Mouse (Mus musculus) layer of hippocampus, postnatal 36 days (tissue): Measurements from ENCODE around the gene Gm49336. TPM values are rescaled to one million over a fixed set of nuclear protein-coding genes. Genes with fewer than 3 reads are reported as not detected.

Experiments
- DNase-seq, 2 experiments: peaks; one replicate each; pipeline ENCODE4 v3.0.0; 2022
- total RNA-seq, 2 experiments: library from RNA; stranded (reverse); gene quantifications; 2 replicates each; pipeline ENCODE4 v1.2.3; 2021

Gm49336 gene
- 10 to 100 TPM; 70.5 to 75.3 TPM for total RNA-seq

DNA sequence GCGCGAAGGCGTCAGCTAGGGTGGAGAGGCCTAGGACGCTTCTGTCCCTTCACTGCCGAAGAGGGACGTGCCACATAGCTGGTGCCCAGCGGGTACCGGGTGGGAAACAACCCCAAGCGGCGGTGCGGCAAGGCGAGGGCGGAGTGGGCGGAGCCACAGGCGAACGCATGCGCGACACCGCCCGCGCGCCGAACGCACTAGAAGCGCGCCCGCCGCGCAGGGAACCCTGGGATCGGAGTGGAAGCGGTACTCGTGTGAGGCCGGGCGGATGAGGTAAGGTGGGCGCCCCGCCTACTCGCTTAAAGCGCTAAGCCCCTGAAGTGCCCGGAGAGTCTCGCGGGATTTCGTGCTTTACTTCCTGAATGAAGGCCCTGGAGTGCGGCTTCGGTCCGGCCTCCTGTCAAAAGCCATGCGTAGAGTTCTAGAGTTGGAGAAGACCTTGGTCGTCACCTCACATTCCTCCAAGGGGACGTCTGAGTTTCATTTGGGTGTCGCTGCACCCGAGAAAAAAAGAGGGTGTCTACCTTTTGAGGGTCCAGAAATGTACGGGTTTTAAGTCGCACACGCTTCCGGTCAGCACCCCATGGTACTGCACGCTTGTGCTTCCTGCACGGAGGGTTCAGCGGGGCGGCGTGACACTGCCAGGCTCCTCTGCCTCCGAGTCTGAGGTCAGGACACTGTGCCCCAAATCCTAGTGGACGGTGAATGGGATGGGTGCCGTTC, at the start of gene Gm49336, which contains the start of gene Nupl1:
Gm49336 (minus strand) TSS at position 227 of the 723 bp plus-strand sequence.
Nupl1 (minus strand) TSS at position 151 of the 723 bp plus-strand sequence.
- DNase-seq, result peak; percentile 98

- DNase-seq, result no peak
These were observed 49.7 kb upstream of the Gm49336 start for GRCm38 (mm10) chr14:60301024-60301423.

GRCm38 (mm10) chr14:60300224-60300991, 49.1 kb upstream of the Gm49336 start:
- no peak for DNase-seq

- no peak for DNase-seq
These were observed 44.2 kb upstream of the Gm49336 start for GRCm38 (mm10) chr14:60295531-60295930.

DNA sequence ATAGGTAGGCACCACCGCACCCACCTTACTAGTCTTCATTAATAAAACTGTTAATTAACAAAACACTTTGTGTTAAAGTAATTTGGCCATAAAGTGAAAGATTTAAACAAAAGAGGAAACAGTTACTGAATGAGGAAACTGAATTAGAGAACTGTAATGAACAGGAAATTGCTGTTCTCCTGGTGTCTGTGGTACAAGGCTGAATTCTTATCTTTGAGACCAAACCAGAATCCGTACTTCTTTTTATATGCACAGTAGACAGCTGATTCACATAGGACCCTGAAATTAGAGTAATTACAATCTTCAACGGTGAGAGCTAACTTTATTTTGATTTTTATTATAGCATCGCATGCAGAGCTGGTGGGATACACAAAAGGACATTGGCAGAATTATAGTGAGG, 39.1 kb upstream of the Gm49336 start:
- DNase-seq, result no peak

GRCm38 (mm10) chr14:60286194-60286863, 35.0 kb upstream of the Gm49336 start:
- no peak for DNase-seq

- no peak for DNase-seq
These were observed 24.3 kb upstream of the Gm49336 start for GRCm38 (mm10) chr14:60275301-60276276.

DNA sequence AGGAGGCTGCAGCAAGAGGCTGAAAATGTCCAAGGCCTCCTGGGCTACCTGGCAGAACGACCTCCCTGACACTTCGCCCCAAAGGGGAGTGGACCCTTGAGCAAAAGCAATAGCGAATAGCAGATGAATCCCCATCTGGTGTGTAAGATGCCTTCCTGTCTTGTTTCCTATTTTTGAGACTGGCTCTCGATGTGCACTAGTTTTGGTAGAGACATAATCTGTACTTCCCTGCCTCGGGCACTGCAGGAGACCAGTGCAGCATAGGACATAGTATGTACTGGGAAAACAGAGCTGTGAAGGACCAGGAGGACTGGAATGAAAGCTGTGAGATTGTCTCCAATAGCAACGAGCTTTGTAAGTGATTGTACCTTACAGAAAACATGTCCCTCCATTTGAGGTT, 22.0 kb upstream of the Gm49336 start:
- DNase-seq, result no peak

DNA sequence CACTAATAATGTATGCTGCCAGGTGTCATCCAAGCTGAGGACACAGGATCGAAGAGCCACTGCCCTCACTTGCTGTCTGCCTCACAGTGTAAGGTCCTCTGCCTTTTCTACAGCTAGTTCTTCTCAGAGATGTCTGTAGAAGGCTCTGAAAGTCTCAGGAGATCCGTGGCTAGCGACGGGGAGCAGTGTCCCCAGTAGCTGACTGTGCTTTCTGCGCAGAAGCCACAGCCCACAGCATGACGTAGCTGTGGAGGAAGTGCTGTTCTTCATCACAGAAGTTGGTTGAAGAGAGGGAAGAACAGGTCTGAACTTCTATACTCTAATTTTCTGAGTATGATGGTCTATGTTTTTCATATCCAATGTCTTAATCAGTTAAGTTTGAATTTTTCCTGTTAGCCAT, 18.0 kb upstream of the Gm49336 start:
- no peak for DNase-seq

- DNase-seq, result peak; percentile 93 to 94
These were observed 13.9 kb upstream of the Gm49336 start, which contains the start of gene Mtmr6 for GRCm38 (mm10) chr14:60264990-60265876. Gene Mtmr6, plus strand, starts transcription at chr14:60265228.

- DNase-seq, result no peak
These were observed 11.0 kb upstream of the Gm49336 start for GRCm38 (mm10) chr14:60262316-60262715.

DNA sequence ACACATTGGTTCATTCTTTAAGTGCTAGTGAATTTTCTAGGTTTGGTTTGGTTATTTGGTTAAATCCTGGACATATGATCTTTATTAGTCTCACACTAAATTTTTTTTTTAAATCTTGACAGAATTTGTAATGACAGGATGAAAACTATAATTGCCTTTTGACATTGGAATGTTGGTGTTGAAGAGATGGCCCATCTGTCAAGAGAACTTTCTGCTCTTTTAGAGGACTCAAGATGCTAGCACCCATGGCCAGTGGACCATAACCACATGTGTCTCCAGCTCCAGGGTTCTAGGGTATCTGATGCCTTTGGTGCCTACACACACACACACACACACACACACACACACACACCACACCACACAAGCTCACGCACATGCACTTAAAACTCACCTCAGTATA, 6.5 kb upstream of the Gm49336 start:
- DNase-seq, result no peak

DNA sequence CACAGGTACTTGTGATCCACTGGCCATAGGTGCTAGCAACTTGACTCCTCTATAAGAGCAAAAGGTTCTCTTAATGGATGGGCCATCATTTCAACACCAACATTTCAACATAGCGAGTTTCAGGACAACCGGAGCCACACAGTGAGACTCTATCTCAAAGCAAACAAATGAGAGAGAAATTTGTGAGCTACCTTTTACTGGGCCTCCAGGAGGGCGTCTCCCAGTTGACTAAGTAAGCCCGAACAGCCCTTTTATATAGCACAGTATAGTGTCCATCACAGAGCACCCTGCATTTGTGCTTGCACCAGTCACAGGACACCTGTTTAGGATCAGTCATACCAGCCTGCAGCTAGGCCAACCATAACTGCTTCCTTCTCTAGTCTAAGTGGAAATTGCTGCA, 5.8 kb upstream of the Gm49336 start:
- DNase-seq, result no peak

DNA sequence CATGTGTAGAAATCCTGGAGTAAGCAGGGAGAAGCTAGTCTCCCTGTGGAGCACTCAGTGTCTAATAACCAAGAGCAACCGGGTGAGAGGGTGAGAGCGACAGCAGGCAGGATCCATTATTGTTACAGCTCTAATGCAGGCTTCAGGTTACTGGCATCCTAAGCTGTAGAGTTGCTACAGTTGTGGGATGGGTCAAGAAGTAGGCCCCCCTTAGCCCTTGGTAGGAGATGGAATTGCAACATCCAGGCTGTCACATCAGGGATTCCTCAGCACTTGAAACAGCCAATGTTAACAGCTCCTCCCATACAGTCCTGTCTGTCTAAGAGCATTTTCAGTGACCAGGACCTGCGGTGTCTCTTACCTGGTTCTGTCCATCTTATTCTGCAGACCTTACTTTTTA, 5.0 kb upstream of the Gm49336 start:
- DNase-seq, result no peak

GRCm38 (mm10) chr14:60254774-60255173, 3.5 kb upstream of the Gm49336 start:
- DNase-seq, result no peak

- no peak for DNase-seq
These were observed 2.2 kb upstream of the Gm49336 start for GRCm38 (mm10) chr14:60253466-60253865.

- no peak for DNase-seq
These were observed 995 bp upstream of the Gm49336 start for GRCm38 (mm10) chr14:60252004-60253000.

DNA sequence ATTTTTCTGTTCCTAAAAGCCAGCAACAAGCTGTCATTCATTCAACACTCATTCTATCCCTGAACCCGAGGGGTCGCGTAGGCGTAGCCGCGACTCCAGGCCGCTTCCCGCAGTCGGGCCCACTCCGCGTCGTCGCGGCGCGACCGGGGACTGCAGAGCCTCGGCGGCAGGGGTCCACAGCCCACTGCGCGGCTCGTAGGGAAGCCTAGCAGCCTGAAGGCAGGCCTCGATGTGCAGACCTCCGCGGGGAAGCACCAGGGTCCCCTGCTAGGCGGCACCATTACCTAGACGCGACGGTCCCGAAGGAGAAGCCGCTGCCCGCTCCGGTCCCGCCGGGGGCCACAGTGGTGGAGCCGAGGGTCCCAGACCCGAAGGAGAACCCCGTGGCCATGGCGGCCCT, 428 bp downstream of the Gm49336 start:
- no peak for DNase-seq

- no peak for DNase-seq
These were observed 941 bp downstream of the Gm49336 start for GRCm38 (mm10) chr14:60250366-60250765.

DNA sequence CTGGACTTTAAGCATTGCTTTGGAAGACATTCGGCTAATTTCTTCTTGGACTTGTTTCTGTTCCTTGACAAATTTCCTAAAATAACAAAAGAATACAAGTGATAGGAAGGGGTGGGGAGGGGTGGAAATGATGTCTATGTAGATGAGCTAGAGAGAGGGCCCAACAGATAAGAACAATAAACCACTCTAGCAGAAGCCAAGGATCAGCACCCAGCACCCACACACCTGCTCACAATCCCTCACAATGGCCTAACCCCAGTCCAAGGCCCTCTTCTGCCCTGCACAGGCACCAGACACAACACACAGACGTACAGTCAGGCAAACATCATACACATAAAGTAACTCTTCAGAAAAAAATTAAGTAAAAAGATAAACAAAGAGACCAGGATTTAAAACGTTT, 12.8 kb downstream of the Gm49336 start:
- no peak for DNase-seq
